Mouse (Mus musculus) MEL (cell line): ENCODE results near the gene Runx1.

Source experiments
- CHD1 ChIP-seq: IDR thresholded peaks from 2 replicates; pipeline ENCODE4 v1.6.1; 2012; ENCODE audit warnings: low read depth, mild to moderate bottlenecking, inconsistent platforms, low read length, improper control_type of control experiment
- CTCF ChIP-seq, 3 experiments: IDR thresholded peaks in 2 of 3; conservative IDR thresholded peaks in 1 of 3; 2 replicates each; pipeline ENCODE4 v1.5.1; 2011 to 2012; ENCODE audit warnings: low read length in 3 of 3, low read depth in 2 of 3, mild to moderate bottlenecking in 2 of 3, improper control_type of control experiment in 1 of 3, inconsistent platforms in 1 of 3, mixed read lengths in 1 of 3, moderate library complexity in 1 of 3; ENCODE audit not compliant: control insufficient read depth in 1 of 3, insufficient read depth in 1 of 3, poor library complexity in 1 of 3, severe bottlenecking in 1 of 3
- EP300 ChIP-seq, 2 experiments: IDR thresholded peaks; 2 replicates each; pipeline ENCODE4 v1.6.1; 2011; ENCODE audit warnings: improper control_type of control experiment in 2 of 2, low read length in 2 of 2, low read depth in 1 of 2, mild to moderate bottlenecking in 1 of 2
- ETS1 ChIP-seq: IDR thresholded peaks from 2 replicates; pipeline ENCODE4 v1.6.1; 2012; ENCODE audit warnings: low read depth, mild to moderate bottlenecking, inconsistent platforms, low read length, improper control_type of control experiment, moderate library complexity
- JUND ChIP-seq: IDR thresholded peaks from 2 replicates; pipeline ENCODE4 v1.6.1; 2011; ENCODE audit warnings: low read depth, mild to moderate bottlenecking, improper control_type of control experiment, low read length
- MEF2A ChIP-seq: IDR thresholded peaks from 2 replicates; pipeline ENCODE4 v1.6.1; 2014; ENCODE audit warnings: low read depth, mild to moderate bottlenecking, inconsistent platforms, low read length, improper control_type of control experiment; ENCODE audit not compliant: poor library complexity, insufficient replicate concordance, severe bottlenecking; ENCODE audit errors: extremely low read depth
- MYB ChIP-seq: IDR thresholded peaks from 2 replicates; pipeline ENCODE4 v1.6.1; 2011; ENCODE audit warnings: mild to moderate bottlenecking, low read depth, low read length, improper control_type of control experiment
- MYC ChIP-seq: IDR thresholded peaks from 2 replicates; pipeline ENCODE4 v1.6.1; 2011; ENCODE audit warnings: low read depth, mild to moderate bottlenecking, low read length, improper control_type of control experiment, moderate library complexity
- NRF1 ChIP-seq: IDR thresholded peaks from 2 replicates; pipeline ENCODE4 v1.6.1; 2014; ENCODE audit warnings: low read depth, mild to moderate bottlenecking, inconsistent platforms, low read length, improper control_type of control experiment, moderate library complexity; ENCODE audit not compliant: poor library complexity, insufficient read depth, severe bottlenecking
- POLR2AphosphoS2 ChIP-seq: IDR thresholded peaks from 2 replicates; pipeline ENCODE4 v1.6.1; 2011; ENCODE audit warnings: low read length, improper control_type of control experiment
- SMC3 ChIP-seq: IDR thresholded peaks from 2 replicates; pipeline ENCODE4 v1.6.1; 2011; ENCODE audit warnings: low read depth, low read length, improper control_type of control experiment
- ZC3H11A ChIP-seq: IDR thresholded peaks from 2 replicates; pipeline ENCODE4 v1.6.1; 2012; ENCODE audit warnings: low read depth, mild to moderate bottlenecking, inconsistent platforms, low read length, improper control_type of control experiment

GRCm38 (mm10) chr16:92767423-92767822, 58.5 kb downstream of the Runx1 start:
- TF ChIP-seq NRF1 = no peak
- no peak for TF ChIP-seq MEF2A
- no peak for TF ChIP-seq CTCF (IDR thresholded peaks at IDR 0.05 in 2 of 3, conservative IDR thresholded peaks at IDR 0.05 in 1 of 3; ENCODE audit: control insufficient read depth in 1 of 3, insufficient read depth in 1 of 3, low read depth in 2 of 3, low read length in 3 of 3, poor library complexity in 1 of 3, severe bottlenecking in 1 of 3)
- TF ChIP-seq ZC3H11A = no peak
- TF ChIP-seq ETS1 = no peak
- no peak for TF ChIP-seq EP300 (IDR thresholded peaks at IDR 0.05; ENCODE audit: low read depth in 1 of 2, low read length in 2 of 2)
- TF ChIP-seq MYB = no peak
- TF ChIP-seq POLR2AphosphoS2 = no peak
- no peak for TF ChIP-seq MYC
- TF ChIP-seq CHD1 = no peak
- TF ChIP-seq JUND = no peak
- TF ChIP-seq SMC3 = no peak
